Mouse (Mus musculus): ENCODE results near the gene Ssx2ip.
A peak's percentile ranks its signal among the peaks of the same experiment; 100 is the strongest.

The Ssx2ip gene

DNA sequence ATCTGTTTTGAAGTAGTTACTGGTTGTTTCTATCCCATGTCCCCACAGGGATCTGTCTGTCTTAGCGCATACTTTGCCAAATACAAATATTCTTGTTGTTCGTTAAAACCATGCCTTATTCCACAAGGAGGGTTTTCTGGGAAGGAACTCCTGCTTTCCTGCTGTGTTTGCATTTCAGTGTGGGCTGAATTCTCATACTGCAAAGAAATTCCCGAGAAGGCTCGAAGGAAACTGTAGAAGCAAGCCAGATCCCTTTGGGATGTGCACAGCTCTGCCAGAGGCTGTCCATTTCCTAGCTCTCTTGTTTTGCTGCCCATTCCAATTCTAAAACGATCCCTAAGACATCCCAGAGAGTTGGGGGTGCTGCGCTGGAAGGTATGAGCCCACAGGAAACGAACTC, 36.0 kb downstream of the Ssx2ip start:
- no peak for DNase-seq

DNA sequence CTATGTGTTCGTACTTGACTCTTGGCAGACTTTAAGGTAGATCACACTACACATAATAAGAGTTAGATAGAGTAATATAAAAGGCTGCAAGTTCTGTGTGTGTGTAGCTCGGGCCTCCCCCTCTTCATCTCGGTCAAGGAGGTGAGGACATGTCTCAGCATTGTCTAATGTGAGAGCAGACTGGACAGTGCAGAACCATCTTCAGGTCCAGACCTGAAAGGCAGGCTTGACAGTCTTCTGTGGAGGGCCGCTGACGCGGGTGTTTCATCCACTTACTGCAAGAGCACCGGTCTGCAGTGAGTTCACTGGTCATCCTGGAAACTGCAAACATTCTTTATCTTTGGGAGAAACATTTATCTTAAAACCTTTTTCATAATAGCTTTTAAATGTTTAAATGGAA, 38.0 kb downstream of the Ssx2ip start:
- no peak for DNase-seq

DNA sequence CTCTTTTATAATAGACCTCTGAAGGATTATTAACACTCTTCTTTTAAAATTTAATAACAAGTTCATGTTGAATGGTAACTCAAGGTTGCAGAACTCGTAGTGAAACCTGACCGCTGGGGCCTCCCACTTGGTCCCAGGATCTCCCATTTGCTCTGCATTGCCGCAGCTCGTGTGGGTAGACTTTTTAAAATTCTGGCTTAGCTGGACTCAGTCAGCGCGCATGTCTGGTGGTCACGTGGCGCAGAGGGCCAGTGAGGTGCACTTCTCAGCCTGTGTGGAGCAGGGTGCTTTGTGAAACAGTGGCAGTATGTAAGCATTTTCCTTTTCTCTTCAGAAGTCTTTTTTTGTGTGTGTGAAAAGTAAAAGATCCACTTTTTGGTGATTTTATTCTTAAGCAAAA, 38.5 kb downstream of the Ssx2ip start:
- DNase-seq: peak; percentile 53

DNA sequence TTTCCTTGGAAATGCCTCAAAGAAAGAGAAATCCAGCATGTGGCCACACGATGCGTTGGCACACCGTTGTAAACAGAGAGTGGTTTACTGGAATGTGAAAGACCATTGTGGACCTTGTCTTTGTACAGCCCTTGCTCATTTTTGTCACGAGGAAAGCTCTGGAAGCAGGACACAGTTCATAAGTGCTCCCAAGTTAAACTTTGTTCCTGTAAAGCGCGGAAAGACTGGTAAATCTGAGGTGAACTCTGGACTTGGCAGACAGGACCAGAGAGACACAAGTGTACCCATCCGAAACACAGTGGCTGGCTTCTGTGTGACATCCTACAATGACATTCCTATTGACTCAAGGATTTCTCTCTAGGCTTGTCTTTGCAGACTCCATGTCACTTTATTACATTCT, 38.9 kb downstream of the Ssx2ip start:
- peak; percentile 67 for DNase-seq

DNA sequence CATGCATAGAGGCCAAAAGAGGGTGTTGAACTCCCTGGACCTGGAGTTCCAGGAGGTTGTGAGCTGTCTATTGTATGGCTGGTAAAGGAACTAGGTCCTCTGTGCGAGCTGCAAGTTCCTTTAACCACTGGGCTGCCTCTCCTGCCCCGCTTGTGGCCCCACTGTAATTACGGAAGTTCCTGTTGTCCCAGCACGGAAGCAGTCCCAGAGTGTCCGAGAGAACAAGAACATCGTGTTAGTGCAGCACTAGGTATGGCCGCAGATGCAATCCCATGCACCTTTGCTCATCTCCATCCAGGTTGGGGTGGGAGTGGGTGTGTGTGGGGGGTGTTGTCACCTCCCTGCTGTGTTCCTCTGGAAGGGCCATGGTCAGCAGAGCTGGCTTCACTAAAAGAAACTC, 40.4 kb downstream of the Ssx2ip start:
- DNase-seq: no peak

DNA sequence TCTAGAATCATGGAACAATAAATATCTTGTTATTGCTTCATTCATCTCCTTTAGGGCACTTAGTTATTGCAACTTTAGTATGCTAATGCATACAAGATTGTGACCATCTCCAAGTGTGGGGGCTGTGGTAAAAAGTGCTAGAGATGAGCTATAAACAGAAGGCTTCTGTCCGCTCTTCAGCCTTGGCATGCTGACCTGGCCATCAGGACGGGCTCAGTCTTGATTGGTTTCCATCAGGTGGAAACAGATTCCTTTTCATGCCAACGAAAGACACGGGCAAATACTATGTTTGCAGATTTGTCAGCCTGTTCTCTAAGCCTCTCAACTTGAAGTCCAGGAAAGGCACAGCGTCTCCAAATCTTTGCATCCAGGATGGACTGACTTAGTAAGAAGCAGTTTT, 42.7 kb downstream of the Ssx2ip start:
- no peak for DNase-seq

DNA sequence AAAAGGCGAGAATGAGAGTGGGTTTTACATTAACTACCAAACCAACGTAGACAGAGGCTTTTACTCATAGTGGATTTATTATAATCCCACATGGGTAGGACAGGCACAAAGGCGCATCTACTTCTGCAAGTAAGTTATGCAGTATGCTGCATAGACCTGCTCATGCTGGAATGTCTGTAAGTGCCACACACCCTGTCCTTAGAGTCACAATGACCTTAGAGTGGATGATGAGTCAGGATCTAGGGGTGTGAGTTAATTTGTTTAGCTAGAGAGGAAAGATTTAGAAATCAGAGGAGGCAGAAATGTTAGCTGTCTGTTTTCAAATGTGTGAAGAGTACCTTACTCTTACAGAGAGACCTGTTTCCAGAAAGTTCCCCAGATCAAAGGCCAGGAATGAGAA, 43.2 kb downstream of the Ssx2ip start:
- no peak for DNase-seq

DNA sequence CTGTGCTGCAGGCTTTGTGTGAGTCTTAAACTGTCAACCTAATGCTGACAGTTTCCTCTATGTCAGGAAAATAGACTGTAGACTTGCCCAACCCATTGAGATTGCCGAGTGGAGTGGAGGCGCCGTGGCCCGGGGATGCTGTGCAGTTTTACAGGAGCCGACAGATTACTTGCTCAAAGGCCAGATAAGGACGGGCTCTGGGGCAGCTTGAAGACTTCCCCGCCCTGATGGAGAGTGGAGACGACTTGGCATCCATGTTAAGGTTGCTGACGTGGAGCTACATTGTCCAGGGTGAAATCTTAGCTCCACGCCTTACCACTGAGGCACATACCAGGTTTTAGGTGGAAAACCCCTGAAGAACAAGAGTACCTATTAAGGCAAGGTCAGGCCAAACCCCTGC, 43.9 kb downstream of the Ssx2ip start:
- no peak for DNase-seq

DNA sequence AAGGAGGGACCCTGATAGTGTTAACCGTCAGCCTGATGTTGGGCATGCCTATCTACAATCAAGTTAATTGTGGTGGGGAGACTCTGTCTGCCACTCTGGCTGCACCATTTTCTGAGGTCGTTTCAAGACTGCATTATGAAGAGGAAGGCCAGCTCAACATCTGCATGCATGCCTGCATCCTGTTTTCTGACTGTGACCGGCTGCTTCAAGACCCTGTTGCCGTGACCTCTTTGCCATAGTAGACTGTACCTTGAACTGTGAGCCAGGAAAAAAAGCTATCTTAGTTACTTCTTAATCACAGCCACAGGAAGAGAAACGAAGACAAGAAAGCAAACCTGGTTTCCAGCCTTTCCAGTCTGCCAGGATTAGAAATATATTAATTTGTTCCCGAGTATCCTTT, 44.5 kb downstream of the Ssx2ip start:
- peak; percentile 52 for DNase-seq

DNA sequence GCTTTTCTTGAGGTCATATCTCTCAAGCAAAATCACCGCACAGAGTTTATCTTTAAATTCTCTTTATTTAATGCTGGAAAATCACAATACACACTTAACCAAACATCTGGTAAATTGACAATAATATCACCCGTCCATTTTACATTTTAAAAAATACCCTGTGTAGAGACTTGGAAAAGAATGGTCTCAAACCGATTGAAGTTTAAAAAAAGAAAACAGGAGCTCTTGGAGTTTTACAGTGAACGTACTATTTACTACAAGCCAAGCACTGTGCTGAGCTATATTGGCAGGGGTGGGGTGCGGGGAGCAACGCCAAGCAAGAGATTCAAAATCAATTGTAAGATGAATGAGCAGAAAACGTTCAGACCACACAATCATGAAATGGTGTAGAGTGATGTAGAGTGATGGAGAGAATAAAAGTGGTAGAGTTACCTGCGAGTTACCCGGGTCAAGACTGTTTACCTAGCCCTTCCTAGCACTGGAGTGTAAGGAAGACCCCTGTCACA, 45.4 kb downstream of the Ssx2ip start, which contains the start of gene Ctbs:
Gene Ctbs (plus strand): TSS at position 51 of the 506 bp plus-strand sequence.
- DNase-seq: no peak

DNA sequence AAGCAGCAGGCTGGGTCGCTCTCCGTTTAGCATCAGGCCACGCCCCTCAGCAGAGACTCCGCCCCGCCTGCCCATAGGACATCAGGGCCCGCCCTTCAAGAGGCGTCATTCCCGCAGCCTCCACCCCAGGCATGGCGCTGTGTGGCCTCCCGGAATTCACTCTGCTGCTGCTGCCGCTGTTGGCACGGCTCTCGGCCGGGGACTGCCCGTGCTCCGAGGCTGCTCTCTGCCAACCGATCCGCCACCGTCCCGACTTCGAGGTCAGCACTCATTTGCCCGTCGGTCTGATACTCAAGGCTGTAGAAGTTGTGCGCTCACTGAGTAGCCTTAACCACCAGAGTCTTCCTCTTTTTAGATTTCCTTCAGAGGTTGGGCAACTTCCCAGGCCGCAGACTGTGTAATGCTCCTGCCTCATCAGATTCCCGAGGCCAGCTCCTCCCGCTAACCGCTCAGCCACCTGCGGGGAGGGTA, 46.0 kb downstream of the Ssx2ip start:
- peak; percentile 96 for DNase-seq

DNA sequence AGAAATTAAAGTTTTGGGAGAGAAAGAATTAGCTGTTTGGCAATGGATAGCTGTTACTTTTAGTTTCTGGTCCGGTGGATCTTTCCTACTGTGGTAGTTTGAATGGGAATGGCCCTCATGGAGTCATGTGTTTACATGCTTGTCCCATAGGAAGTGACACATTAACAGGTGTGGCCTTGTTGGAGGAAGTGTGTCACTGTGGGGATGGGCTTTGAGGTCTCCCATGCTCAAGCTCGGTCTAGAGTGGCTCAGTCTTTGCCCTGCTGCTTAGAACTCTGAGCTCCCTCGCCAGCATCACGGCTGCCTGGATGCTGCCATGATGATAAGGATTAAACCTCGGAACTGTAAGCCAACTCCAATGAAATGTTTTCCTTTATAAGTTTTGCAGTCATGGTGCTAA, 46.9 kb downstream of the Ssx2ip start:
- DNase-seq: no peak

DNA sequence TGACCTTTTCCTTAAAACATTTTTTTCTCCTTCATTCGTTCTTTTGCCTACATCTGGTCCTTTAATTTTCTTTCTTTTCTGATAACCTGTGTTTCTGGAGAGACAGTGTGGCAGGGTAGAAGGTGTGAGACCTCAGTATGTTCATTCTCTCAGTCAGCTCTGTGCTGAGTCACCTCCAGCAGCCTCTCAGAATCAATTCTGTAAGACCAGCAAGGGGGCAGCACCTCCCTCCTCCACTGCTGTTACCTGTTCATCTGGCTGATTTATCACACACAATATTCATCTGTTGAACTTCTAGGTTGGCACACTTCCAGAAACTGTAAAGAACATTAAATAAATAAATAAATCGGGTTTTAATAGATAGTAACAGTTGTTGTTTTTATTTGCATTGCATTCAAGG, 58.5 kb downstream of the Ssx2ip start:
- no peak for DNase-seq

DNA sequence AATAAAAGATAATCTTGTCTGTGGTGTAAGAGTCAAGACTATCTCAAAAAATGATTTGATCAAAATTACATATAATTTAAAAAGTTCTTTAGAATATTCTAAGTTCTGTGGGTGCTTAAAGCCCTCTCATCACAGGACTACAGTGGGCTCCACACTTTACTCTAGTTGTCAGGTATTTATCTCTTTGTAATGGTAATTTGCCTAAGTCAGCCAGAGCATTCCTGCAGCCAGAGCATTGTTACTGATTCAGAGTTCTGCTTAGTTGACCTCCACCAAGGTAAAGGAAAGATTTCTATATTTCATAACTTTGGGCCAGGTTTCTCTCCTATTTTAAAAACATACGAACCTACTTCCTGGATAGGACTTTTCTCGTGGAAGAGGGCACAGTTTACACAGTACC, 64.8 kb downstream of the Ssx2ip start:
- no peak for DNase-seq

DNA sequence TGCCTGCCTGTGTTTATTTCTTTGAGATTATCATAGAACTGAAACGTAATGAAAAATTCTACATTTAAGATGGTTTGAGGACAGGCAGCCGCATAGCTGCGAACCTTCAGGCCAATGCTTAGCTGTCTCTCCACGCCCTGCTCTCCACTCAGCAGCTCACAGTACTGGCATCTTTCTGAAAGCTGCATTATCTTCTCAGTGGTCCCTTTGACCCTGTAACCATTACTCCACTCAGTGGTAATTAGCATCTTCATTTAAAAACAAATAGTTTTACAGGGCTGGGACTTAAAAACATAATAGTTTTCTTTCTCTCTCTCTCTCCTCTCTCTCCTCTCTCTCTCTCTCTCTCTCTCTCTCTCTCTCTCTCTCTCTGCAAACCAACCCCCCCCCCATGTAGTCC, 68.2 kb downstream of the Ssx2ip start:
- no peak for DNase-seq

DNA sequence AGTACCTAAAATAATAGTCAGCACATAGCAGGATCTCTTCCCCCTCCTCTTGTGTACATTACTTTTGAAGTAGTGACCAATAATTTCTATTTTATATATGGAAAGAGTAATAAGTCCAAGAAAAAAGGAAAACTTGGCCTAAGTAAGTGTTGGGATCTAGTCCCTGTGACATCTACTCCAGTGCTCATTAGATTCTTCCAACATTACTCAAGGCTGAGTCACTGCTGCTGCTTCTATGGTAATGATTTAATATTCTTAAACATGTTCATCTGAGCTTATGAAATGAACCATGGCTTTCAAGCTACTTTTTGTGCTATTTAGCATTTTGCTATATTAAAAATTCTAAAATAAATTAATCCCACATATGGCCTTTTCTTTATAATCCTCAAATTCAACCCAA, 69.3 kb downstream of the Ssx2ip start:
- DNase-seq: no peak

DNA sequence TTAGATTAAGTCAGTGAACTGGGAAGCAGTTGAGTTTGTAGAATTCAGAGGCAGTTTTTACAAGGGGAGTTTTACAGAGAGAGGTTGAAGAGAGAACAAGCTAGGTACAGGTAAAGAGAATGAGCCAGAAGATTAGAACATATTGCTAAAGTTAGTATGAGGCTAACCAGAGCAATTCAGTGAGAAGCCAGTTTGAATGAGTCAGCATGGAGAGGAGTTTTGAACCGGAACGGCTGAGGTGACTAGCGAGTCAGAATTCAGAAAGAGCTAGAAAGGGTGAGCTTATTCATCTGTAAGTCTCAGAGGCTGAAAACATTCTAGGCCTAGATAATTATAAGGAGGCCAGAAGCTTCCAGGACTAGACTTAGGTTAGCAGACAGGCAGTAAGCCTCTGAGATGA, 70.0 kb downstream of the Ssx2ip start:
- DNase-seq: no peak

DNA sequence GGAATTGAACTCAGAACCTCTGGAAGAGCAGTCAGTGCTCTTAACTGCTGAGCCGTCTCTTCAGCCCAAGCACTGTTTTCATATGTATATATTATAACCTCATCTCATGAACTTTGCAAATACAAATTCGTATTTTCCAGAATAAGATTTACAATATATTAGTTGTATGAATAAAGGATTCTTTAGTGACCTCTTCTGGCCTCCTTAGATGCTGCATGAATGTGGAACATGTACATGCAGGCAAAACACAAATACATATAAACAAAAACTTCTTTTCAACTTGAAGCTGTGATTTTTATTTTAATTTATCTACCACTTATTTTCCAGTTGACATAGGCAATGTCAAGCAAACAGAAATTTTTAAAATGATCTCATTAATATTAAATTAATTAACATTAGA, 77.6 kb downstream of the Ssx2ip start:
- no peak for DNase-seq

DNA sequence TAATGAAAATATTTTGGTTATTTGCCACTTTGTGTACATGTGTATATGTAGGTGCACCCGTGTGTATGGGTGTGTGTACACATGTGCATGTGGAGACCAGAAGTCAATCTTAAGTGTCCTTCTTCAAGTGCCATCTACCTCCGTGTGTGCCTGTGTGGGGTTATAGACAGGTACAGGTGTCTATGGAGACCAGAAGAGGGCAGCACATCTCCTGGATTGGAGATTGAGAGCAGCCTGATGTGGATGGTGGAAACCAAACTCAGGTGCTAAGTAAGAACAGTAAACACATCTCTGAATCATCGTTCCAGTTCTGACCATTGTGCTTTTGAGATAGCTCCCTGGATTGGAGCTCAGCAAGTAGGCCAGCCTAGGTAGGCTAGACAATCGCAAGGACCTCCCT, 82.0 kb downstream of the Ssx2ip start:
- DNase-seq: no peak

All from kidney, postnatal 14 days (tissue).